Mouse (Mus musculus) limb, embryonic 14.5 days (tissue): ENCODE results near the gene Syvn1. TPM values are rescaled to one million over a fixed set of nuclear protein-coding genes. Genes with fewer than 3 reads are reported as not detected.

Source experiments
- ATAC-seq: fragments of 200-750 bp; cut with Nextera tagmentation; 2 replicates; pipeline ENCODE4 v1.8.0; 2017; ENCODE audit warnings: low read depth, moderate number of reproducible peaks, moderate TSS enrichment; ENCODE audit not compliant: low FRiP score
- DNase-seq: peaks from one replicate; pipeline ENCODE4 v3.0.0-alpha.2; 2015; ENCODE audit warnings: low spot score
- H3K27ac ChIP-seq: fragments of 300-500 bp; sonication (generic); replicated peaks from 2 replicates; pipeline ENCODE4 v1.5.1; 2014; ENCODE audit warnings: low read depth, mild to moderate bottlenecking, low read length, moderate library complexity, mixed read lengths
- H3K27me3 ChIP-seq: fragments of 300-500 bp; sonication (generic); 2 replicates; pipeline ENCODE4 v1.6.1; 2014; ENCODE audit warnings: low read length, mixed read lengths; ENCODE audit not compliant: control insufficient read depth, insufficient read depth
- H3K36me3 ChIP-seq: fragments of 300-500 bp; sonication (generic); 2 replicates; pipeline ENCODE4 v1.6.1; 2014; ENCODE audit warnings: mild to moderate bottlenecking, low read length, moderate library complexity, mixed read lengths; ENCODE audit not compliant: control insufficient read depth, insufficient read depth
- H3K4me1 ChIP-seq: fragments of 300-500 bp; sonication (generic); 2 replicates; pipeline ENCODE4 v1.6.1; 2014; ENCODE audit warnings: antibody characterized with exemption, low read length, mixed read lengths; ENCODE audit not compliant: control insufficient read depth, insufficient read depth
- H3K4me2 ChIP-seq: fragments of 300-500 bp; sonication (generic); replicated peaks from 2 replicates; pipeline ENCODE4 v1.6.1; 2014; ENCODE audit warnings: low read depth, mild to moderate bottlenecking, low read length, moderate library complexity; ENCODE audit not compliant: severe bottlenecking
- H3K4me3 ChIP-seq: fragments of 300-500 bp; sonication (generic); replicated peaks from 2 replicates; pipeline ENCODE4 v1.5.1; 2014; ENCODE audit warnings: low read length
- H3K9ac ChIP-seq: fragments of 300-500 bp; sonication (generic); 2 replicates; pipeline ENCODE4 v1.6.1; 2014; ENCODE audit warnings: mild to moderate bottlenecking, low read depth, low read length, moderate library complexity; ENCODE audit not compliant: severe bottlenecking
- H3K9me3 ChIP-seq: fragments of 300-500 bp; sonication (generic); 2 replicates; pipeline ENCODE4 v1.6.1; 2016; ENCODE audit warnings: low read length; ENCODE audit not compliant: control insufficient read depth
- POLR2A ChIP-seq: fragments of 200-500 bp; IDR thresholded peaks from 2 replicates; pipeline ENCODE4 v1.8.0; 2012; ENCODE audit warnings: inconsistent platforms, mild to moderate bottlenecking, moderate library complexity, borderline replicate concordance; ENCODE audit not compliant: insufficient read depth, insufficient read length; ENCODE audit errors: extremely low read depth
- WGBS: fragments of 180-500 bp; shearing (Covaris S2); extraction: QIAGEN DNeasy Blood & Tissue Kit; methylation state at CpG from one replicate; pipeline ENCODE4 v1.1.7; 2014; 5-methylcytosine and 5-hydroxymethylcytosine counted together
- polyA plus RNA-seq, 2 experiments: library from polyadenylated mRNA; depleted of rRNA in 1 of 2; stranded (reverse) in 1 of 2; unstranded in 1 of 2; fragments of >200 nt; fragmentation: Nextera tagmentation in 1 of 2; extraction: Ambion mirVana in 1 of 2; gene quantifications; 2 replicates each; pipeline versions ENCODE4 v1.2.1 to v1.2.3; 2012 to 2014

Gene Syvn1
- polyA plus RNA-seq, 2 experiments, result 31.5 to 49.2 TPM

GRCm38 (mm10) chr19:6062418-6062817 is 16.0 kb downstream of the Syvn1 start:
- ATAC-seq, result no peak
- Histone ChIP-seq H3K9ac (peak overlapping the region; percentile 90), H3K27ac (no peak overlapping the region), H3K4me1 (peaks cover 26% of the 10 kb centered on the region), H3K36me3 (peaks cover 18% of the 10 kb centered on the region; the same call in 1 of the 2 replicates), H3K27me3 (no peaks in the 10 kb centered on the region), H3K4me3 (peak overlapping the region; percentile 83), H3K9me3 (no peaks in the 10 kb centered on the region), H3K4me2 (peak overlapping the region; percentile 98)
- 67% methylated on average over 5 of the region's 5 CpGs for WGBS
- no peak for DNase-seq
- no peak for TF ChIP-seq POLR2A

- Histone ChIP-seq H3K27me3 (no peaks in the 10 kb centered on the region), H3K4me3 (no peak overlapping the region), H3K4me2 (no peak overlapping the region), H3K9ac (0 out of 2 replicates have a peak overlapping the region, but pooled peaks have one; percentile 90), H3K4me1 (peaks cover 29% of the 10 kb centered on the region), H3K36me3 (peaks cover 18% of the 10 kb centered on the region; the same call in 1 of the 2 replicates), H3K9me3 (no peaks in the 10 kb centered on the region), H3K27ac (no peak overlapping the region)
- no peak for TF ChIP-seq POLR2A
- WGBS, result 92% methylated on average over 6 of the region's 6 CpGs
- ATAC-seq (no peak), DNase-seq (no peak)
Measured at GRCm38 (mm10) chr19:6063081-6063480, 16.7 kb downstream of the Syvn1 start.

- Histone ChIP-seq H3K4me3 (peak overlapping the region; percentile 46), H3K9ac (peak overlapping the region; percentile 46), H3K36me3 (peaks cover 32% of the 10 kb centered on the region), H3K27me3 (no peaks in the 10 kb centered on the region), H3K27ac (no peak overlapping the region), H3K4me2 (peak overlapping the region; percentile 78), H3K9me3 (no peaks in the 10 kb centered on the region), H3K4me1 (peaks cover 23% of the 10 kb centered on the region)
- ATAC-seq (no peak), DNase-seq (no peak)
- no peak for TF ChIP-seq POLR2A
- WGBS, result 35% methylated on average over 5 of the region's 5 CpGs
Measured at GRCm38 (mm10) chr19:6066571-6066970, 20.2 kb downstream of the Syvn1 start.

DNA sequence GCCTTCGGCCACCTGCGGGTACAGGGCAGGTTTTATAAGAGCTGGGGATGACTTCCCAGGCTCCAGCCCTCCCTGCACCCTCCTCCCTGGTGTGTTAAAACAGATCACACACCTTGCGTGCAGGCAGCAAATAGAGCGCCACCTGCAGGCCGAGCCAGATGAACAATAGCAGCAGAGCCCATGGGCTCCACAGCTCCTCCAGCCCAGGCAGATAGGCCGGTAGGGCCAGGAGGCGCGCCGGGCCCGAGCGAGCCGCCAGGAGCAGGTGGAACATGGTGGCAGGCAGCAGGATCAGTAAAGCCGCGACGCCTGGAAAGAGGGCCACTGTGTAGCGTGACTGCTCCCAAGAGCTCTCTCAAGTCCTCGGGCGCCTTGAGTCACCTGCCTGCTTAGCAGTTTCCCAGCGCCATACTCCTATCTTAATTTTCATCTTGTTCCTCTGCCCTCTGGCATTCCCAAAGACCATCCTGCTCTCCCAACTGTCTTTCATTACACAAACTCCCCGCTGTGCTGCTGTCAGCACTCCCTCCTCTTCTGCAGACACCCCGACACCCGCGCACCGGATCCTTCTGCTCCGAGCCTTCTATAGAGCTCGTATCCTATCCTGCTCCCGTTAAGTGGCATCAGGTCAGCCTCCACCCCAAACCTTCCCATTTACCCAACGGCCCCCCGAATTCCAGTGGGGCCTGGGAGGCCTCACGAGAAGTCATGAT is 20.8 kb downstream of the Syvn1 start:
- Histone ChIP-seq H3K9ac (peak overlapping the region; percentile 46), H3K4me1 (peaks cover 21% of the 10 kb centered on the region), H3K4me2 (peak overlapping the region; percentile 78), H3K27ac (peak overlapping the region; percentile 26; the same call in 1 of the 2 replicates), H3K9me3 (no peaks in the 10 kb centered on the region), H3K4me3 (peak overlapping the region; percentile 46), H3K27me3 (no peaks in the 10 kb centered on the region), H3K36me3 (peaks cover 32% of the 10 kb centered on the region)
- DNase-seq (peak; percentile 73), ATAC-seq (peak; percentile 53)
- no peak for TF ChIP-seq POLR2A
- WGBS, result under 1% methylated on average over 28 of the region's 30 CpGs

DNA sequence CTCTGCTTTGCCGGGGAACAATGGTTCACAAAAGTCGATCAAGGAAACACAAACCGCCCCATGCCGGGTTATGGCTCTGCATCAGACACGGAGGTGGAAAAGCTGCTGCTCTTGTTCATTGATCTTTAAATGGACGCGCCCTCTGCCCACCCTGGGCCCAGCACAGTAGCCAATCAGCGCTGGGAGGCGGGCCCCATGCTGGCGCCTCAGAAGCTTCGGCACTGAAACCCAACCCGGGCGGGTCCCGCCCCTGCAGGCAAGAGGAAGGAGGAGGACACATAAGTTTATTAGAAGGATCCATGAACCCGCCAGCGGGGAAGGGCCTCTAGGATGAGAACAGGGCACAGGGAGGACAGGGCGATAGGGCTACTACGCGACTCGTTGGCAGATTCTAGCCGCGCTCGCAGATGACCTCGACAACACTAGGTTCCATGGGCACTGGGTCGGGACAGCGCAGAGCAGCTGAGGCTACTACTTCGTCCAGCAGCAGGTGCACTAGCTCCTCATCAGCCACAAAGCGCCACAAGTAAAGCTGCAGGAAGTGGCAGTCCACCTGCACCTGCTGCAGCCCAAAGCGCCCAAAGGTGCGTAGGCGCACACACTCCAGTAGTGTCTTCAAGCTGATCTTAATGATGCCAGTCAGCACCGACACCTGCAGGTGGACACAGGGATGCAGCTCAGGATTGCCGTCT is 21.5 kb downstream of the Syvn1 start, which contains the start of gene Tm7sf2:
Gene Tm7sf2 (minus strand): TSS at position 650 of the 692 bp plus-strand sequence.
- no peaks in the 10 kb centered on the region for H3K27me3 ChIP-seq
- no peak for TF ChIP-seq POLR2A
- peaks cover 38% of the 10 kb centered on the region for H3K36me3 ChIP-seq
- H3K4me2 ChIP-seq, result peak within 1 kb of the TSS; percentile 78
- no peaks in the 10 kb centered on the region for H3K9me3 ChIP-seq
- WGBS, result 9% methylated on average over 30 of the region's 33 CpGs
- peaks cover 14% of the 10 kb centered on the region for H3K4me1 ChIP-seq
- DNase-seq (peak; percentile 92), ATAC-seq (peak; percentile 91)
- H3K9ac ChIP-seq, result peak within 1 kb of the TSS; percentile 46
- H3K27ac ChIP-seq, result peak within 1 kb of the TSS; percentile 26; the same call in 1 of the 2 replicates
- peak within 1 kb of the TSS; percentile 46 for H3K4me3 ChIP-seq
